Mouse (Mus musculus) lung, postnatal 0 days (tissue): ENCODE results near the gene Metap1d. TPM values are rescaled to one million over a fixed set of nuclear protein-coding genes. Genes with fewer than 3 reads are reported as not detected.
A peak's percentile ranks its signal among the peaks of the same experiment; 100 is the strongest.

Experiments used
- ATAC-seq: fragments of 200-750 bp; cut with Nextera tagmentation; 2 replicates; pipeline ENCODE4 v1.8.0; 2017; ENCODE audit warnings: moderate library complexity
- DNase-seq: peaks from one replicate; pipeline ENCODE4 v3.0.0-alpha.2; 2016; ENCODE audit warnings: low spot score
- H3K27ac ChIP-seq: fragments of 300-500 bp; sonication (generic); 2 replicates; pipeline ENCODE4 v1.5.1; 2014; ENCODE audit warnings: antibody characterized with exemption, mild to moderate bottlenecking, low read length, mixed read lengths
- H3K27me3 ChIP-seq: fragments of 300-500 bp; sonication (generic); replicated peaks from 2 replicates; pipeline ENCODE4 v1.6.1; 2014; ENCODE audit warnings: low read length, mixed read lengths; ENCODE audit not compliant: insufficient read depth
- H3K36me3 ChIP-seq: fragments of 300-500 bp; sonication (generic); 2 replicates; pipeline ENCODE4 v1.6.1; 2014; ENCODE audit warnings: low read length, mixed read lengths; ENCODE audit not compliant: insufficient read depth
- H3K4me1 ChIP-seq: fragments of 300-500 bp; sonication (generic); 2 replicates; pipeline ENCODE4 v1.6.1; 2014; ENCODE audit warnings: antibody characterized with exemption, low read depth, low read length, mixed read lengths; ENCODE audit not compliant: insufficient read depth
- H3K4me2 ChIP-seq: fragments of 300-500 bp; sonication (generic); replicated peaks from 2 replicates; pipeline ENCODE4 v1.6.1; 2014; ENCODE audit warnings: low read depth, mild to moderate bottlenecking, low read length, moderate library complexity, mixed read lengths
- H3K4me3 ChIP-seq: fragments of 300-500 bp; sonication (generic); 2 replicates; pipeline ENCODE4 v1.5.1; 2014; ENCODE audit warnings: low read depth, low read length
- H3K9ac ChIP-seq: fragments of 300-500 bp; sonication (generic); replicated peaks from 2 replicates; pipeline ENCODE4 v1.6.1; 2014; ENCODE audit warnings: low read depth, mild to moderate bottlenecking
- H3K9me3 ChIP-seq: fragments of 300-500 bp; sonication (generic); 2 replicates; pipeline ENCODE4 v1.6.1; 2016; ENCODE audit warnings: low read length, mixed read lengths
- CTCF ChIP-seq: IDR thresholded peaks from 2 replicates; pipeline ENCODE4 v1.5.1; 2016; ENCODE audit warnings: antibody characterized with exemption, mild to moderate bottlenecking
- EP300 ChIP-seq: IDR thresholded peaks from 2 replicates; pipeline ENCODE4 v1.6.1; 2016; ENCODE audit warnings: antibody characterized with exemption, mild to moderate bottlenecking, control low read depth
- WGBS: fragments of 180-500 bp; shearing (Covaris S2); extraction: QIAGEN DNeasy Blood & Tissue Kit; methylation state at CpG from one replicate; pipeline ENCODE4 v1.1.7; 2014; 5-methylcytosine and 5-hydroxymethylcytosine counted together
- polyA plus RNA-seq: library from polyadenylated mRNA; unstranded; fragments of >200 nt; fragmentation: Nextera tagmentation; extraction: Ambion mirVana; gene quantifications from 2 replicates; pipeline ENCODE4 v1.2.1, GENCODE M21; 2015

The Metap1d gene
- polyA plus RNA-seq, 1 experiment from 2014 or later = 15.3 TPM

GRCm38 (mm10) chr2:71494971-71495370 lies 41.9 kb downstream of the Metap1d start:
- Histone ChIP-seq H3K36me3 (no peaks in the 10 kb centered on the region), H3K9me3 (no peaks in the 10 kb centered on the region), H3K4me2 (no peak overlapping the region), H3K27me3 (no peaks in the 10 kb centered on the region), H3K27ac (no peak overlapping the region), H3K4me1 (no peaks in the 10 kb centered on the region), H3K4me3 (no peak overlapping the region), H3K9ac (no peak overlapping the region)
- 28% methylated on average over 4 of the region's 4 CpGs for WGBS
- TF ChIP-seq CTCF = no peak
- TF ChIP-seq EP300 = no peak
- DNase-seq (no peak), ATAC-seq (no peak)

DNA sequence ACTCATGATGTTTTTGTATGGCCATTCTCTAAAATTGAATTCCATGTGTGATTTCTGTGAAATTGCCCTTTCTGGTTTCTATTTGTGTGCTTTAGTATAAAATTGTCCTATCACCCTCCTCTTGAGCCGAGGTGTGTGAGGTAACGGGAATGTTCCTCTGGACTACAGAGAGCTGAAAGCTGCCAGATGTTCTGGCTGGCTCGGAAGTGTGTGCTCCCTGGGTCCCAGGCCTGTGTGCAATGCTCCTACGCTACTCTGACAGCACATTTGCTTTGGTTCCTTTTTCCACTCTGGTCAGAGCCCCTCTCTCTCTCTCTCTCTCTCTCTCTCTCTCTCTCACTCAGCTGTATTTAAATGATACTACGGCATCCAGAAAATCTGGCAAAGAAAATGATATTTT lies 44.1 kb downstream of the Metap1d start:
- H3K36me3 ChIP-seq = no peaks in the 10 kb centered on the region
- H3K4me2 ChIP-seq = no peak overlapping the region
- no peaks in the 10 kb centered on the region for H3K27me3 ChIP-seq
- no peak overlapping the region for H3K27ac ChIP-seq
- no peaks in the 10 kb centered on the region for H3K9me3 ChIP-seq
- ATAC-seq (no peak), DNase-seq (no peak)
- TF ChIP-seq EP300 = no peak
- TF ChIP-seq CTCF = no peak
- H3K4me1 ChIP-seq = no peaks in the 10 kb centered on the region
- no peak overlapping the region for H3K4me3 ChIP-seq
- 53% methylated on average over 5 of the region's 5 CpGs for WGBS
- H3K9ac ChIP-seq = no peak overlapping the region

GRCm38 (mm10) chr2:71499276-71500230 lies 46.5 kb downstream of the Metap1d start:
- Histone ChIP-seq H3K27me3 (no peaks in the 10 kb centered on the region), H3K36me3 (no peaks in the 10 kb centered on the region), H3K4me3 (no peak overlapping the region), H3K9ac (no peak overlapping the region), H3K4me1 (no peaks in the 10 kb centered on the region), H3K4me2 (no peak overlapping the region), H3K9me3 (no peaks in the 10 kb centered on the region), H3K27ac (no peak overlapping the region)
- TF ChIP-seq CTCF = no peak
- 0 out of 2 replicates have a peak, but pooled peaks have one; percentile 14 for TF ChIP-seq EP300
- ATAC-seq = peak; percentile 56
- DNase-seq = peak; percentile 83
- 53% methylated on average over 16 of the region's 16 CpGs for WGBS

DNA sequence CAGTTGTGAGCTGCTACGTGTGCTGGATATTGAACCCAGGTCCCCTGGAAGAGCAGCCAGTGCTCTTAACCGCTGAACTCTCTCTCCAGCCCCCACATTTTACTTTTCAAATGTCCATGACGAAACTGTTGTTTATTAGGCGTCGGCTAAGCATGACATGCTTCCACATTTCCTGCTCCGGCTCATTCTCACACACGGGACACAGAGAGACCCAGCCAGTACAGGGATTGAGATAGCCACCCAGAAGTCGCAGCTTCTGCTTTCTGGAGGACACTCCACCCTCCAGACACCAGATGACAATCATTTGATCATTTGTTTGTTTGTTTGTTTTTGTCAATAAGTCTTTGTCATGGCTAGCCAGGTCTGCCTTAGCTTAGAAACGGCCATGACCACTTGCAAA lies 51.8 kb downstream of the Metap1d start:
- no peak overlapping the region for H3K27ac ChIP-seq
- no peaks in the 10 kb centered on the region for H3K36me3 ChIP-seq
- ATAC-seq (no peak), DNase-seq (peak; percentile 22)
- no peaks in the 10 kb centered on the region for H3K9me3 ChIP-seq
- no peak overlapping the region for H3K4me2 ChIP-seq
- H3K4me3 ChIP-seq = no peak overlapping the region
- 42% methylated on average over 9 of the region's 9 CpGs for WGBS
- no peaks in the 10 kb centered on the region for H3K4me1 ChIP-seq
- H3K27me3 ChIP-seq = no peaks in the 10 kb centered on the region
- TF ChIP-seq EP300 (no peak), CTCF (no peak)
- no peak overlapping the region for H3K9ac ChIP-seq

DNA sequence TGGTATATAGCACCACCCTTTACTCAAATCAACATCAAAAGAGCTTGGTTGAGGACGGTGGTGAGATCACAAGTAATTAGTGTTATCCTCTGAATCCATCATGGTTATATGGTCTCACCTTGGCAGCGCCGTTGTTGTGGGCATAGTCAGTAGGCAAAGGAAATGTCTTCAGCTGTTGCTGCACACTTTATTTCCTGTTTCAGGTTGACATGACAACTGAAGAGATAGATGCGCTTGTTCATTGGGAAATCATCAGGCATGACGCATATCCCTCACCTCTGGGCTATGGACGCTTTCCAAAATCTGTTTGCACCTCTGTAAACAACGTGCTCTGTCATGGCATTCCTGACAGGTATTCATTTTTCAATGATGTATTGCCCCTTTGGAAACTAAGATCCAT lies 58.1 kb downstream of the Metap1d start:
- no peak overlapping the region for H3K4me2 ChIP-seq
- DNase-seq = no peak
- no peak for TF ChIP-seq EP300
- TF ChIP-seq CTCF = no peak

GRCm38 (mm10) chr2:71512326-71512725 lies 59.2 kb downstream of the Metap1d start:
- H3K4me2 ChIP-seq = no peak overlapping the region
- TF ChIP-seq EP300 (no peak), CTCF (no peak)
- H3K9me3 ChIP-seq = no peaks in the 10 kb centered on the region
- 77% methylated on average over 9 of the region's 9 CpGs for WGBS
- H3K4me1 ChIP-seq = no peaks in the 10 kb centered on the region
- H3K36me3 ChIP-seq = no peaks in the 10 kb centered on the region
- H3K9ac ChIP-seq = no peak overlapping the region
- no peak overlapping the region for H3K4me3 ChIP-seq
- ATAC-seq (no peak), DNase-seq (no peak)
- no peak overlapping the region for H3K27ac ChIP-seq
- no peaks in the 10 kb centered on the region for H3K27me3 ChIP-seq

More for the DNA sequence above, 58.1 kb downstream of the Metap1d start:
- Histone ChIP-seq H3K27ac (no peak overlapping the region), H3K9ac (no peak overlapping the region), H3K27me3 (no peaks in the 10 kb centered on the region), H3K4me3 (no peak overlapping the region), H3K36me3 (no peaks in the 10 kb centered on the region), H3K9me3 (no peaks in the 10 kb centered on the region), H3K4me1 (no peaks in the 10 kb centered on the region)
- 83% methylated on average over 7 of the region's 7 CpGs for WGBS
- ATAC-seq = no peak
